Mouse (Mus musculus) midbrain, postnatal 0 days (tissue): ENCODE measurements around the gene Ankrd1. TPM values are rescaled to one million over a fixed set of nuclear protein-coding genes. Genes with fewer than 3 reads are reported as not detected.

Experiments
- ATAC-seq: fragments of 200-750 bp; cut with Nextera tagmentation; 2 replicates; pipeline ENCODE4 v1.8.0; 2017; ENCODE audit warnings: moderate number of reproducible peaks, mild to moderate bottlenecking, moderate TSS enrichment, moderate library complexity; ENCODE audit not compliant: low FRiP score
- DNase-seq: peaks from one replicate; pipeline ENCODE4 v3.0.0-alpha.2; 2015; ENCODE audit warnings: low spot score
- H3K27ac ChIP-seq: fragments of 300-500 bp; sonication (generic); 2 replicates; pipeline ENCODE4 v1.5.1; 2014; ENCODE audit warnings: low read depth, mild to moderate bottlenecking, low read length, mixed read lengths
- H3K27me3 ChIP-seq: fragments of 300-500 bp; sonication (generic); 2 replicates; pipeline ENCODE4 v1.6.1; 2014; ENCODE audit warnings: low read length, control low read depth, mixed read lengths; ENCODE audit not compliant: insufficient read depth
- H3K36me3 ChIP-seq: fragments of 300-500 bp; sonication (generic); 2 replicates; pipeline ENCODE4 v1.6.1; 2014; ENCODE audit warnings: low read length, control low read depth, mixed read lengths; ENCODE audit not compliant: insufficient read depth
- H3K4me1 ChIP-seq: fragments of 300-500 bp; sonication (generic); 2 replicates; pipeline ENCODE4 v1.6.1; 2014; ENCODE audit warnings: mild to moderate bottlenecking, control low read depth, antibody characterized with exemption, low read length, mixed read lengths; ENCODE audit not compliant: insufficient read depth
- H3K4me2 ChIP-seq: fragments of 300-500 bp; sonication (generic); 2 replicates; pipeline ENCODE4 v1.6.1; 2014; ENCODE audit warnings: low read depth, mild to moderate bottlenecking, low read length, mixed read lengths; ENCODE audit not compliant: poor library complexity, severe bottlenecking
- H3K4me3 ChIP-seq: fragments of 300-500 bp; sonication (generic); 2 replicates; pipeline ENCODE4 v1.5.1; 2014; ENCODE audit warnings: low read depth, mild to moderate bottlenecking, low read length, moderate library complexity
- H3K9ac ChIP-seq: fragments of 300-500 bp; sonication (generic); replicated peaks from 2 replicates; pipeline ENCODE4 v1.6.1; 2014; ENCODE audit warnings: mild to moderate bottlenecking, low read length, moderate library complexity, mixed read lengths; ENCODE audit not compliant: poor library complexity, severe bottlenecking
- H3K9me3 ChIP-seq: fragments of 300-500 bp; sonication (generic); 2 replicates; pipeline ENCODE4 v1.6.1; 2016; ENCODE audit warnings: low read length, control low read depth
- CTCF ChIP-seq: IDR thresholded peaks from 2 replicates; pipeline ENCODE4 v1.5.1; 2016; ENCODE audit warnings: antibody characterized with exemption, mild to moderate bottlenecking
- WGBS: fragments of 180-500 bp; shearing (Covaris S2); extraction: QIAGEN DNeasy Blood & Tissue Kit; methylation state at CpG from one replicate; pipeline ENCODE4 v1.1.7; 2014; 5-methylcytosine and 5-hydroxymethylcytosine counted together
- polyA plus RNA-seq: library from polyadenylated mRNA; unstranded; fragments of >200 nt; fragmentation: Nextera tagmentation; extraction: Ambion mirVana; gene quantifications from 2 replicates; pipeline ENCODE4 v1.2.1, GENCODE M21; 2015
- total RNA-seq: library from RNA; depleted of rRNA; stranded (reverse); fragments of >200 nt; gene quantifications from 2 replicates; pipeline ENCODE4 v1.2.3, GENCODE M21; 2014; rRNA removed

Ankrd1 gene
- total RNA-seq = not detected in 2 replicates
- polyA plus RNA-seq = 0.11 TPM in 2 replicates

- ATAC-seq (no peak), DNase-seq (no peak)
- WGBS = 92% methylated on average over 14 of the region's 14 CpGs
- Histone ChIP-seq H3K36me3 (no peaks in the 10 kb centered on the region), H3K4me1 (no peaks in the 10 kb centered on the region), H3K9me3 (no peaks in the 10 kb centered on the region), H3K27ac (no peak within 1 kb of the TSS), H3K9ac (no peak within 1 kb of the TSS), H3K4me3 (no peak within 1 kb of the TSS), H3K4me2 (no peak within 1 kb of the TSS), H3K27me3 (no peaks in the 10 kb centered on the region)
- no peak for TF ChIP-seq CTCF
Measured at GRCm38 (mm10) chr19:36119783-36120471, at the start of gene Ankrd1. Gene Ankrd1 (minus strand): TSS chr19:36120099.

- no peak for TF ChIP-seq CTCF
- WGBS = 88% methylated on average over 2 of the region's 2 CpGs
- Histone ChIP-seq H3K4me3 (no peak overlapping the region), H3K4me2 (no peak overlapping the region), H3K9ac (no peak overlapping the region), H3K27me3 (no peaks in the 10 kb centered on the region), H3K36me3 (no peaks in the 10 kb centered on the region), H3K4me1 (no peaks in the 10 kb centered on the region), H3K27ac (no peak overlapping the region), H3K9me3 (no peaks in the 10 kb centered on the region)
- ATAC-seq (no peak), DNase-seq (no peak)
Measured at GRCm38 (mm10) chr19:36169101-36169500, 49.2 kb upstream of the Ankrd1 start.

GRCm38 (mm10) chr19:36168121-36168520 is 48.2 kb upstream of the Ankrd1 start:
- no peak overlapping the region for H3K27ac ChIP-seq
- ATAC-seq (no peak), DNase-seq (no peak)
- H3K27me3 ChIP-seq = no peaks in the 10 kb centered on the region
- H3K9ac ChIP-seq = no peak overlapping the region
- no peaks in the 10 kb centered on the region for H3K36me3 ChIP-seq
- H3K4me3 ChIP-seq = no peak overlapping the region
- 83% methylated on average over 4 of the region's 4 CpGs for WGBS
- no peaks in the 10 kb centered on the region for H3K9me3 ChIP-seq
- no peak for TF ChIP-seq CTCF
- no peaks in the 10 kb centered on the region for H3K4me1 ChIP-seq
- no peak overlapping the region for H3K4me2 ChIP-seq

GRCm38 (mm10) chr19:36167291-36167896 is 47.5 kb upstream of the Ankrd1 start:
- 89% methylated on average over 6 of the region's 6 CpGs for WGBS
- H3K4me3 ChIP-seq = no peak overlapping the region
- no peak for TF ChIP-seq CTCF
- H3K4me1 ChIP-seq = no peaks in the 10 kb centered on the region
- H3K9me3 ChIP-seq = no peaks in the 10 kb centered on the region
- ATAC-seq (no peak), DNase-seq (no peak)
- H3K4me2 ChIP-seq = no peak overlapping the region
- H3K27ac ChIP-seq = no peak overlapping the region
- no peaks in the 10 kb centered on the region for H3K27me3 ChIP-seq
- H3K36me3 ChIP-seq = no peaks in the 10 kb centered on the region
- H3K9ac ChIP-seq = no peak overlapping the region

- Histone ChIP-seq H3K9ac (no peak overlapping the region), H3K9me3 (no peaks in the 10 kb centered on the region), H3K4me1 (no peaks in the 10 kb centered on the region), H3K4me3 (no peak overlapping the region), H3K27ac (no peak overlapping the region), H3K27me3 (no peaks in the 10 kb centered on the region), H3K36me3 (no peaks in the 10 kb centered on the region), H3K4me2 (no peak overlapping the region)
- no peak for DNase-seq
- TF ChIP-seq CTCF = no peak
- WGBS = 85% methylated on average over 6 of the region's 6 CpGs
- ATAC-seq = no peak
Measured at GRCm38 (mm10) chr19:36166401-36167160, 46.7 kb upstream of the Ankrd1 start.

GRCm38 (mm10) chr19:36165351-36165750 is 45.5 kb upstream of the Ankrd1 start:
- Histone ChIP-seq H3K36me3 (no peaks in the 10 kb centered on the region), H3K9ac (no peak overlapping the region), H3K9me3 (no peaks in the 10 kb centered on the region), H3K27me3 (no peaks in the 10 kb centered on the region), H3K4me2 (no peak overlapping the region), H3K4me3 (no peak overlapping the region), H3K27ac (no peak overlapping the region), H3K4me1 (no peaks in the 10 kb centered on the region)
- WGBS = 79% methylated on average over 4 of the region's 4 CpGs
- DNase-seq = no peak
- no peak for TF ChIP-seq CTCF
- ATAC-seq = no peak
